Mouse (Mus musculus): ENCODE measurements around the gene Sim2.

Sim2 gene

GRCm38 (mm10) chr16:94087570-94088225, 3.0 kb downstream of the Sim2 start:
- TF ChIP-seq POU5F1 (IDR thresholded peaks at IDR 0.05; ENCODE audit: borderline replicate concordance, low read length) (no peak), NANOG (IDR thresholded peaks at IDR 0.05; ENCODE audit: borderline replicate concordance, low read length) (no peak), CTCF (conservative IDR thresholded peaks at IDR 0.05; ENCODE audit: low read length) (no peak)
- H3K36me3 ChIP-seq (ENCODE audit: insufficient read depth, low read length) = no peaks in the 10 kb centered on the region
- no peak overlapping the region for H3K4me3 ChIP-seq (replicated peaks; ENCODE audit: low read length)
- peaks cover 51% of the 10 kb centered on the region for H3K4me1 ChIP-seq (replicated peaks; ENCODE audit: low read depth, low read length)
- peaks cover 99% of the 10 kb centered on the region for H3K27me3 ChIP-seq (ENCODE audit: insufficient read depth, low read length)
- H3K9me3 ChIP-seq (ENCODE audit: low read length) = 0 out of 2 replicates have a peak, but pooled peaks cover 2% of the 10 kb centered on the region

GRCm38 (mm10) chr16:94088226-94088748, 3.6 kb downstream of the Sim2 start:
- TF ChIP-seq CTCF (conservative IDR thresholded peaks at IDR 0.05; ENCODE audit: low read length) = no peak
- no peak for TF ChIP-seq NANOG (IDR thresholded peaks at IDR 0.05; ENCODE audit: borderline replicate concordance, low read length)
- TF ChIP-seq POU5F1 (IDR thresholded peaks at IDR 0.05; ENCODE audit: borderline replicate concordance, low read length) = no peak
- Histone ChIP-seq H3K9me3 (ENCODE audit: low read length) (0 out of 2 replicates have a peak, but pooled peaks cover 2% of the 10 kb centered on the region), H3K27me3 (ENCODE audit: insufficient read depth, low read length) (peaks cover 99% of the 10 kb centered on the region), H3K4me1 (replicated peaks; ENCODE audit: low read depth, low read length) (peaks cover 52% of the 10 kb centered on the region), H3K4me3 (replicated peaks; ENCODE audit: low read length) (no peak overlapping the region), H3K36me3 (ENCODE audit: insufficient read depth, low read length) (no peaks in the 10 kb centered on the region)

GRCm38 (mm10) chr16:94088819-94089692, 4.3 kb downstream of the Sim2 start:
- no peak overlapping the region for H3K4me3 ChIP-seq (replicated peaks; ENCODE audit: low read length)
- H3K4me1 ChIP-seq (replicated peaks; ENCODE audit: low read depth, low read length) = peaks cover 52% of the 10 kb centered on the region
- H3K27me3 ChIP-seq (ENCODE audit: insufficient read depth, low read length) = peaks cover 99% of the 10 kb centered on the region
- no peak for TF ChIP-seq CTCF (conservative IDR thresholded peaks at IDR 0.05; ENCODE audit: low read length)
- TF ChIP-seq POU5F1 (IDR thresholded peaks at IDR 0.05; ENCODE audit: borderline replicate concordance, low read length) = no peak
- no peak for TF ChIP-seq NANOG (IDR thresholded peaks at IDR 0.05; ENCODE audit: borderline replicate concordance, low read length)
- no peaks in the 10 kb centered on the region for H3K36me3 ChIP-seq (ENCODE audit: insufficient read depth, low read length)
- H3K9me3 ChIP-seq (ENCODE audit: low read length) = 0 out of 2 replicates have a peak, but pooled peaks cover 2% of the 10 kb centered on the region

- TF ChIP-seq POU5F1 (IDR thresholded peaks at IDR 0.05; ENCODE audit: borderline replicate concordance, low read length) (no peak), CTCF (conservative IDR thresholded peaks at IDR 0.05; ENCODE audit: low read length) (no peak), NANOG (IDR thresholded peaks at IDR 0.05; ENCODE audit: borderline replicate concordance, low read length) (no peak)
- Histone ChIP-seq H3K27me3 (ENCODE audit: insufficient read depth, low read length) (peaks cover 97% of the 10 kb centered on the region), H3K4me1 (replicated peaks; ENCODE audit: low read depth, low read length) (peaks cover 49% of the 10 kb centered on the region), H3K4me3 (replicated peaks; ENCODE audit: low read length) (no peak overlapping the region), H3K36me3 (ENCODE audit: insufficient read depth, low read length) (no peaks in the 10 kb centered on the region), H3K9me3 (ENCODE audit: low read length) (0 out of 2 replicates have a peak, but pooled peaks cover 2% of the 10 kb centered on the region)
Observed at GRCm38 (mm10) chr16:94092511-94093150, 7.9 kb downstream of the Sim2 start.

GRCm38 (mm10) chr16:94093151-94093863, 8.6 kb downstream of the Sim2 start:
- Histone ChIP-seq H3K4me1 (replicated peaks; ENCODE audit: low read depth, low read length) (peaks cover 49% of the 10 kb centered on the region), H3K36me3 (ENCODE audit: insufficient read depth, low read length) (no peaks in the 10 kb centered on the region), H3K4me3 (replicated peaks; ENCODE audit: low read length) (0 out of 2 replicates have a peak overlapping the region, but pooled peaks have one; percentile 13), H3K27me3 (ENCODE audit: insufficient read depth, low read length) (peaks cover 96% of the 10 kb centered on the region), H3K9me3 (ENCODE audit: low read length) (0 out of 2 replicates have a peak, but pooled peaks cover 2% of the 10 kb centered on the region)
- TF ChIP-seq NANOG (IDR thresholded peaks at IDR 0.05; ENCODE audit: borderline replicate concordance, low read length) = no peak
- no peak for TF ChIP-seq POU5F1 (IDR thresholded peaks at IDR 0.05; ENCODE audit: borderline replicate concordance, low read length)
- TF ChIP-seq CTCF (conservative IDR thresholded peaks at IDR 0.05; ENCODE audit: low read length) = no peak

DNA sequence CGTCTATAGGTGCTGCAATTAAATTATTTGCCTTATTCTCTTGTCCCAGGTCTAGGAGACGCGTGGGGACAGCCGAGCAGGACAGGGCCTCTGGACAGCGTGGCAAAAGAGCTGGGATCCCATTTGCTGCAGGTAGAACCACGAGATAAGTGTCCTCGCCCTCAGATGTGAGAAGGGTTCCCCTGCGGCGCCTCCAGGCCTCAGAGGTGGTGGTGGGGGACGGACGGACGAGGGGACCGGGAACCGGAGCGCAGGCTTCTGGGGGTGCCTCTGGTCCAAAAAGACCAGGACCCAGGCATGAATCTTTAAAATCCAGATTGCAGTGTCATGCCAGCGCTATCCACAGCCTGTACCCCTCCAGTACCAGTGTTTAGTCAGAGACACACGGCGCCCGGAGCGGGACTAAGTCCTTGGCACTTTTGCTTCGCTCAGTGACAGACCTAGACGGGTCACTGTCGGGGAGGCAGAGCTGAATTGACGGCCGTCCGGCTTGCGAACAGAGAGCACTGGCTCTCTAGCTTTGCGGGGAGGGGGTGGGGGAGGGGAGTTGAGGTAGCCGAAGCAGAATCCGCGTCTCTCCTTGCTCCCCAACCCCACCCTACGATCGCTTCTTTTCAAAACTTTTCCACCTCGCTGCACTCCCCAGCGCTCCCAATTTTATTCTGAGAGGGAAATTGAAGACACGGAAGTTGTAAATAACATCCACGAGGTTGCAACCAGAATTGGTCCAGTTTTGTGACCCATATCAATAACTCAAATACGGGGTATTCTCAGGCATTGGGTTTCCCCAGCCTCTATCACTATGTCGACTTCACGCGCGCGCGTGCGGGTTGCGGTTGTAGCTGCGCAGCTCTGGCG, 9.7 kb downstream of the Sim2 start:
- Histone ChIP-seq H3K4me1 (replicated peaks; ENCODE audit: low read depth, low read length) (peaks cover 39% of the 10 kb centered on the region), H3K9me3 (ENCODE audit: low read length) (0 out of 2 replicates have a peak, but pooled peaks cover 2% of the 10 kb centered on the region), H3K4me3 (replicated peaks; ENCODE audit: low read length) (peak overlapping the region; percentile 57), H3K36me3 (ENCODE audit: insufficient read depth, low read length) (no peaks in the 10 kb centered on the region), H3K27me3 (ENCODE audit: insufficient read depth, low read length) (peaks cover 94% of the 10 kb centered on the region)
- TF ChIP-seq CTCF (conservative IDR thresholded peaks at IDR 0.05; ENCODE audit: low read length) (no peak), NANOG (IDR thresholded peaks at IDR 0.05; ENCODE audit: borderline replicate concordance, low read length) (no peak), POU5F1 (IDR thresholded peaks at IDR 0.05; ENCODE audit: borderline replicate concordance, low read length) (no peak)

Measured in E14TG2a.4 (cell line).